Mouse (Mus musculus) frontal cortex, adult 2 months (tissue): ENCODE measurements at regions not wholly inside any gene's neighbourhood (a gene's known extent, or its start where the extent isn't known, plus 50 kb on each side); places are given as distances from the start of the nearest gene placed in this dataset.

Experiments
- DNase-seq, 2 experiments: peaks; one replicate each; pipeline ENCODE4 v3.0.0; 2022; ENCODE audit warnings: low spot score in 1 of 2; ENCODE audit errors: extremely low spot score in 1 of 2

DNA sequence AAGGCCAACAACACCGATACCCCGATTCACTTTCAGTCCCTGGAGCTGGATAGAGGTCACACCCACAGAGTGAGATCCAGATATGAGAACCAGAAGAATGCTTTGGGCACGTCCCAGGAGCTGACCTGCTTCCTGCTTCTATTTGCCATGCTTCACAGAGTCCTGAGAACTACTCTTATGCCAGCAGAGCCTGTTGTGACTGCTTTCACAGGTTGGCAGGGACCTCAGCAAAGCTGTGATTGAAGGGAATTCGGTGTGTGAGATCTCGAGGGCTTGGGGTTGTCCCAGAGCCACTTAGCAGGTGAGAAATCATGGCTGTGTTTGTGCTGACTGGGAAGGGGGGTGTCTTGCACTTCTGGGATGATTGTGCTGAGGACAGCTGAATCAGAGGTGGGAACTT lies 197.5 kb upstream of the Kif2a start:
- no peak for DNase-seq

GRCm38 (mm10) chr13:107218351-107218750 lies 196.4 kb upstream of the Kif2a start:
- DNase-seq: peak; percentile 59 to 80

DNA sequence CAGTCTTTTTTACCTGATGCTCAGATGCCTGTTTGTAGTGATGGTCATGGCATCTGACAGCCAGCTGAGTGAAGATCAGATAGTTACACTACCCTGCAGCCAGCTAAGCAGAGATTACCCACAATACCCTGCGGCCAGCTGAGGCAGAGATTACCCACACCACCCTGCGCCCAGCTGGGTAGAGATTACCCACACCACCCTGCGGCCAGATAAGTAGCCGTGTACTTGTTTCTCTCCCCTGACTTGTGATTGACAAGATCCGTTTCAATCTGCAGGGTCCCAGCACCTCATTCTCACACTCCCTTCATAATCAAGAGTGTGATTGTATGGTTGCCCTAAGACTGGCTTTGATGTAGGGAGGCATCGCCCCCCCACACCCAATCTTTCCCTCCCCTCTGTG lies 195.9 kb upstream of the Kif2a start:
- DNase-seq: no peak

DNA sequence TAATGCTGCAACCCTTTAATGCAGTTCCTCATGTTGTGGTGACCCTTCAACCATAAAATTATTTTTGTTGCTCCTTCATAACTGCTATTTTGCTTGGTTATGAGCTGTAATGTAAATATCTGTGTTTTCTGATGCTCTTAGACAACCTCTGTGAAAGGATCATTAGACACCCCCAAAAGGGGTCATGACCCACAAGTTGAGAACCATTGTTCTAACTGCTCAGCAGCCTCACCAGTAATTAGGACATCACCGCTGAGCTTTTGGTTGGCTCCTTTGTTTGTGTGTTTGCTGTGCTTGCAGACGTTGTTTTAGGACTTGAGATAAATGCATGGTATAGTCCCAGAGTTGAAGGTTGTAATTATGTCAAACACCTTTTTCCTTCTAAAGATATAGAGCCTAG lies 191.4 kb upstream of the Kif2a start:
- no peak for DNase-seq

DNA sequence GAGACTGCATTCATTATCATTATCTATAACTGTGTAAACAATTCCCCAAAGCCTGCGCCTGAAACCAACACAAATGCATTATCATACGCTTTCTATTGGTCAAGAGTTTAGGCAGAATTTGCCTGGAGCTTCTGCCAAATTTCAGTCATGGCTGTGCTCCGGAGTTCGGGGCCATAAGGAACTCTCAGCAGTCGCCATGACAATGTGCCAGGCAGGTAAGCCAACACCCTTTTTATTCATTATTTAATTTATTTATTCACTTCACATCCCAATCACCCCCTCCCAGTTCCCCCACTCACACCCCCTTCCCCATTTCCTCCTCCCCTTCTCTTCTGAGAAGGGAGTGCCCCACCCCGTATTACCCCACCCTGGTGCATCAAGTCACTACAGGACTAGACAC lies 188.8 kb upstream of the Kif2a start:
- DNase-seq: no peak

- peak; percentile 52 to 81 for DNase-seq
Observed at GRCm38 (mm10) chr13:107207354-107208181, 185.6 kb upstream of the Kif2a start.

DNA sequence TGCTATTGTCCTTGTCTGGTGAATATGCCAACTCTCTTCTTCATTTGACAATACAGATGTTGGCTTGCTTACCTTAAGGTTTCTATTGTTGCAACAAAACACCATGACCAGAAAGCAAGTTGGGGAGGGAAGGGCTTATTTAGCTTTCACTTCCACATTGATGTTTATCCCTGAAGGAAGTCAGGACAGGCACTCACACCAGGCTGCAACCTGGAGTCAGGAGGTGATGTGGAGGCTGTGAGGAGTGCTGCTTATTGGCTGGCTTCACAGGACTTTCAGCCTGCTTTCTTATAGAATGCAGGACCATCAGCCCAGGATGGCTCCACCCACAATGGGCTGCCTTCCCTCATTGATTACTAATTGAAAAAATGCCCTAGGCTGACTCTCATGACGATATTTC lies 177.9 kb upstream of the Kif2a start:
- DNase-seq: no peak

DNA sequence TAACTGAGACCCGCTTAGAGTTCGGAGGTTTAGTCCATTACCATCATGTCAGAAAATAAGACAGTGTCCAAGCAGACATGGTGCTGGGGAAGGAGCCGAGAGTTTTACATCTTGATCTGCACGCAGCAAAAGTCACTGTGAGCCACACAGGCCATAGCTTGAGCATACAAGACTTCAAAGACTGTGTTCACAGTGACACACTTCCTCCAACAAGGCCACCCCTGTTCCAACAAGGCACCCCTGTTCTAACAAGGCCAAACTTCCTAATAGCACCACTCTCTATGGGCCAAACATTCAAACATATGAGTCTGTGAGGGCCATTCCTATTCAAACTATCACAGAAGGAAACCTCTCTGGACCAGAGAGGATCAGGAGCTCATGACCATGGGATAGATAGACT lies 171.5 kb upstream of the Kif2a start:
- no peak for DNase-seq

GRCm38 (mm10) chr13:107187258-107187878 lies 165.4 kb upstream of the Kif2a start:
- DNase-seq: no peak

- peak; percentile 13 to 83 for DNase-seq
Observed at GRCm38 (mm10) chr13:107182544-107182943, 160.6 kb upstream of the Kif2a start.

DNA sequence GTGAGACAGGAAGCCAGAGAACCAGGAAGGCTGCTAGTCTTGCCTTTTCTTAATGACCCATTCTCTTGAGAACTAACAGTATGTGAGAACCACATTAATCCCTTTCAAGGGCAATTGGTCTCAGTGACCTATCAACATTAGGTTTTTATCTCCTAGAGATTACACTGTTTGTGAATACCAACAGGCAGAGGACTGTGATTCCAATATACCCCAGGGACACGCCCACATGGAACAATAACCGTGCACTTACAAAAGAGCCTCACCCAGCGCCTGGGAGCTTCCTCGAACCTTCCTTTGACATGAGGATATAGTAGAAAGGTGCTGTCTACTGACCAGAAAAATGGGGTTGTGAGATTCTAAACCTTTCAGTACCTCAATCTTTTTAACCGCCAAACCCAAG lies 157.6 kb upstream of the Kif2a start:
- no peak for DNase-seq

GRCm38 (mm10) chr13:107177595-107177994 lies 155.7 kb upstream of the Kif2a start:
- DNase-seq: no peak

DNA sequence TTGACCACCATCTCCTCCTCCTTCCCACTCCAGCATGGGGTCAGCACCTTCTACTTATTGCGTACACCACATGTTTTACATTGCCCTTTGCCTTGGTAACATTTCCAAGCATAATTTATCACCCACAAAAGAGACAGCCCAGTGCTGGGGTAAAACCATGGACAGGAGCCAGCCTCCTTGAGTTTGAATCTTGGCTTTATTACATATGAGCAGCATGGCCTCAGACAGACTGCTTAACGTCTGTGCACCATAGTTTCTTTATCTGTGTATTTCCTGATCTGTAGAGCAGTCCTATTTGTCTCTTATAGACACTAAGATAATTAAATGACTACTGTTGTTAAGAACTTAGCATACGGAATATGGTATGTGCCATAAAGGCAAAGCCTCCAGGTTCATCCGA lies 154.0 kb upstream of the Kif2a start:
- DNase-seq: no peak

GRCm38 (mm10) chr13:107168599-107169149 lies 146.7 kb upstream of the Kif2a start:
- peak in 1 of 2 experiments; percentile 42 for DNase-seq

DNA sequence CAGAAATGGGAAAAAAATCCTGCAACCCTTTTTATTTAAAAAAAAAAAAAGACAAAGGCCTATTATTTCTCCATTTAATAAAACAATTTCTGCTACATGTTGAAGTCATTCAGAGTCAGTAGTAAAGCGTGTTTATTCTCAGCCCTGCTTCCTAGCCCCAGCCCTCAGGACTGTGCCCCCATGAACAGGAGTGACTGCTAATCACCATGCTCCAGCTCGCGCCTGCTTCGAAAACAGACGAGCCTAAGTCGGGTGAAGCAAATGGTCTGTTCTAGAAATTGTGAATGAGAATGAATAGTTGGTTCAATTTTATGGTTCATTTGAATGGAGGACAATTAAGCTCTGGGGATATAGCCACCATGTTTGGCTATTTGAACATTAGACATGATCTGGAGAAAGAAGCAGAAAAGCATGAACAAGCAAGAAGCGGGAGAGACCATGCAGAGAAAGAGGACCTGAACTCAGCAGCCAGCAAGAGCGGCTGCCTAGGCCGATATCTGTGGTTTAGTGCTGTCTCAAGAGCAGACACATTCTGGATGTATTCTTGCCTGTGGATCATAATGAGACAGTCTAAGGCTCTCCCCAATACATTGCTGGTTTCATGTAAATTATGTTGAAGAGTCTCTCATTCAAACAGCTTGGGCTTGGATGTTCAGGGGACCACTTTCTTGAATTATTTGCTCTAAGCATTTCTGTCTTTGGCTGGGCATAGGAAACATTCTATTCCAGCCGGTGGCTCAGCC lies 146.1 kb upstream of the Kif2a start:
- DNase-seq: no peak

DNA sequence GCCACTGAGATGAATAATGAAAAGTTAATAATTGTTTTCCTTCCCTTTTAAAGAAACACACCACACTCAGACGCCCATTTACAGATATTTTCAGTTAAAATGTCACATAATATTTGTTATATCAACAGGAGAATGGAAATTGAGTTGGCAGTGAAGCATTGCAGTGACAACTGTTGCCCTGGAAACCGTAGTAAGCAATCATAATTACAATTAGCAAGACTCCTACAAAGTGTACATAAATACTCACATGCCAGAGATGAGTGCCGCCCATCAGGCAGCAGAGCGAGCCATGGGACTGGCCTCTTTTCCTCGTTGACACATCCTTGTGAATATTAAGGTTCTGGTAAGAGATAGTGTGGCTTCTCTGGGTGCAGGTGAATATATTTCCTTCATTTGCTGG lies 129.6 kb upstream of the Kif2a start:
- DNase-seq: no peak

- no peak for DNase-seq
Observed at GRCm38 (mm10) chr13:107141209-107141608, 119.3 kb upstream of the Kif2a start.

GRCm38 (mm10) chr13:107134125-107134524 lies 112.2 kb upstream of the Kif2a start:
- DNase-seq: no peak

DNA sequence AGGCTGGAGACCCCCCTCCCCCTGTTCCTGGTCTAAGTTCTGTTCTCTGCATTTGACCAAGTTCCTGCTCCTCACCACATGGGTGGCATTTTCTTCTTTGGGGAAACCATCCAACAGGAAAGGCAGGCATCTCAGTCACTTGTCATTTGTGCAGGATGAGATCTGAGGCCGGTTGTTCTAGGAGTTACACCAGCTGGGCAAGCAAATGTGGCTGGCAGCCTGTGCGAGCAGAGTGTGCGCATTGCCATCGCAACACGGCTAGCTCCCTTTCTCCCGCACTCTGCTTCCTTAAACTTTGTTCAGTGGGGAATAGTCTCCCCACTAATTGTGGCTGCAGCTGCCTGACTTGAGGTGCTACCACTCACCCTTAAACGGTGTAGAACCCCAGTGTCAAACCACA lies 104.7 kb upstream of the Kif2a start:
- DNase-seq: no peak

DNA sequence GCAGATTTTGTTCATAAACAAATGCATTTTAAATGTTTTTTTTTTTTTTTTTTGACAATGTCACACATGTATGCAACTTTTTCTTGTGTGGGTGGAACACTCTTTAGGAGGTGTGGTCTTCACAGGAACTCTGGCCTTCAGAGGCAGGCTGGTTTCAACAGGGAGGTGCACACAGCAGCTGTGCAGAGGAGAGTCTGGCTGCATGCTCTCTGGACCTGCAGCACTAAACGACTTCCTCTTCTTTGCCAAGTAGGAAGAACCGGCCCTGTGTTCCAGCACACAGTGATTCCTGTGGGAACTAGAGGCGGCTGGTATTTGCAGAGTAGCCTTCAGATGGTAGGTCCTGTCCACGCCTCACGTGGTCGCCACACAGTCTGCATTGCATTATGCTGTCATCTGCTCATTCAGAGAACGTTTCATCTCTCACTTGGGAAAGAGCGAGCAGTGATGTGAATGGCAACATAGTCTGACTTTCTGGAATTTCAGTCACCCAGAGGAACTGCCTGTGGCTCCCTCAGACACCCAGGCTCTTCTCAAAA lies 102.3 kb upstream of the Kif2a start:
- no peak for DNase-seq
